Mouse (Mus musculus): Measurements from ENCODE around the gene Ube2o. TPM values are rescaled to one million over a fixed set of nuclear protein-coding genes. Genes with fewer than 3 reads are reported as not detected.
A peak's percentile ranks its signal among the peaks of the same experiment; 100 is the strongest.

The Ube2o gene
- polyA plus RNA-seq, 1 experiment from 2014 or later: 9.7 TPM

- Histone ChIP-seq H3K27ac (no peak overlapping the region), H3K9ac (no peak overlapping the region), H3K4me2 (no peak overlapping the region), H3K27me3 (no peaks in the 10 kb centered on the region), H3K4me3 (no peak overlapping the region), H3K4me1 (peaks cover 12% of the 10 kb centered on the region), H3K9me3 (no peaks in the 10 kb centered on the region), H3K36me3 (no peaks in the 10 kb centered on the region)
- no peak for ATAC-seq (ENCODE audit: insufficient number of reproducible peaks, low FRiP score, low TSS enrichment, low read depth)
- 18% methylated on average over 24 of the region's 24 CpGs for WGBS
Observed at GRCm38 (mm10) chr11:116515330-116516020, 65.8 kb downstream of the Ube2o start.

DNA sequence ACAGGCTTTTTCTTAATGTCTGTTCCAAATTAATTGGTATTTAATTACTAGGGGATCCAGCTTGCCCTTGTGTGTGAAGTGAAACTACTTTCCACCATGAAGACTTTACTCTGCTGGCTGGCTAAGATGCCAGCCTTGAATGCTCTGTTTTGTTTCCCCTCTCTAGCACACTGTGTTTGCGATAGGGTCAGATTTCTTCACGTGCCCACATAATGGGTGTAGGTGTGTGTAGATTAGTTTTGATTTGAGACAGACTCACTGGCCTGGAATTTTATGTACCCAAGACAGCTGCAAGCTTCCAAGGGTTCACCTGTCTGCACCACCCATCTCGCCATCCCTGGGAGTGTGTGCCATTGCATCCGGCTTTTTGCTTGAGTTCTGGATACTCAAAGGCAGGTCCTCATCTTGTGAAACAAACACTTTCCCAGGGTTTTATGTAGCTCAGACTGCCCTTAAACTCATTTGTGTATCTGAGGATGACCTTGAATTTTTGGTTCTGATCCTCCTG, 67.7 kb downstream of the Ube2o start:
- H3K9me3 ChIP-seq: no peaks in the 10 kb centered on the region
- H3K4me3 ChIP-seq: no peak overlapping the region
- H3K27me3 ChIP-seq: no peaks in the 10 kb centered on the region
- no peak overlapping the region for H3K4me2 ChIP-seq
- no peaks in the 10 kb centered on the region for H3K36me3 ChIP-seq
- H3K4me1 ChIP-seq: peaks cover 12% of the 10 kb centered on the region
- H3K9ac ChIP-seq: no peak overlapping the region
- no peak overlapping the region for H3K27ac ChIP-seq
- WGBS: 77% methylated on average over 4 of the region's 4 CpGs
- ATAC-seq (ENCODE audit: insufficient number of reproducible peaks, low FRiP score, low TSS enrichment, low read depth): no peak

- no peak overlapping the region for H3K27ac ChIP-seq
- H3K36me3 ChIP-seq: no peaks in the 10 kb centered on the region
- H3K4me3 ChIP-seq: no peak overlapping the region
- H3K4me2 ChIP-seq: no peak overlapping the region
- H3K27me3 ChIP-seq: no peaks in the 10 kb centered on the region
- H3K9ac ChIP-seq: no peak overlapping the region
- H3K4me1 ChIP-seq: peaks cover 6% of the 10 kb centered on the region
- ATAC-seq (ENCODE audit: insufficient number of reproducible peaks, low FRiP score, low TSS enrichment, low read depth): no peak
- WGBS: 77% methylated on average over 6 of the region's 6 CpGs
- no peaks in the 10 kb centered on the region for H3K9me3 ChIP-seq
Observed at GRCm38 (mm10) chr11:116512987-116513386, 68.3 kb downstream of the Ube2o start.

- no peak overlapping the region for H3K9ac ChIP-seq
- H3K9me3 ChIP-seq: no peaks in the 10 kb centered on the region
Observed at GRCm38 (mm10) chr11:116512154-116512553, 69.1 kb downstream of the Ube2o start.

DNA sequence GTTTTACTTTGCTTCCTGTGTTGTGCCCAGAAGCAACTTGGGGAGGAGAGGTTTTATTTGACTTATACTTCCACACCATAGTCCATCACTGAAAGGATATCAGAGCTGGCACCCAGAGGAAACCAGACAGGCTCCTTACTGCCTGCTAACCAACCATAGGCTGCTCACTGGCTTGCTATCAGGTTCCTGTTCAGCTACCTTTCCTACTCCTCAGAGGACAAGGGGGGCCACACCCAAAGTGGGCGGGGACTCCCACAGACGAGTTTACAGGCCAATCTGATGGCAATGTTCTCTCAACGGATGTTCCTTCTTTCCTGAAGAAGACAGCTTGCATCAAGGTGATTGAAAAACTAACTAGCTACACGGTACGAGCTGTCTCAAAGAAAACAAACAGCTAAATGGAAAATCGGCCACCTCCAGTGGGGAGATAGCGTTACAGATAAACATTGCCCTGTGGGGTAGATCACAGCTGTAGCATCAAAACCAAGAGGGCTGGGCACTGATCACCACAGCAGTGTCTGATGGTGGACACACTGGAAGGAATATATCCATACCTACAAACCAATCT, 69.9 kb downstream of the Ube2o start:
- H3K4me2 ChIP-seq: no peak overlapping the region
- no peak overlapping the region for H3K9ac ChIP-seq
- H3K27me3 ChIP-seq: no peaks in the 10 kb centered on the region
- H3K4me1 ChIP-seq: peaks cover 3% of the 10 kb centered on the region; the same call in 1 of the 2 replicates
- no peak overlapping the region for H3K4me3 ChIP-seq
- no peaks in the 10 kb centered on the region for H3K9me3 ChIP-seq
- no peak for ATAC-seq (ENCODE audit: insufficient number of reproducible peaks, low FRiP score, low TSS enrichment, low read depth)
- no peak overlapping the region for H3K27ac ChIP-seq
- no peaks in the 10 kb centered on the region for H3K36me3 ChIP-seq
- WGBS: 64% methylated on average over 7 of the region's 7 CpGs

More at GRCm38 (mm10) chr11:116512154-116512553, 69.1 kb downstream of the Ube2o start:
- Histone ChIP-seq H3K27ac (no peak overlapping the region), H3K4me1 (peaks cover 3% of the 10 kb centered on the region; the same call in 1 of the 2 replicates), H3K36me3 (no peaks in the 10 kb centered on the region), H3K4me3 (no peak overlapping the region), H3K27me3 (no peaks in the 10 kb centered on the region), H3K4me2 (no peak overlapping the region)
- WGBS: 92% methylated on average over 7 of the region's 7 CpGs
- ATAC-seq (ENCODE audit: insufficient number of reproducible peaks, low FRiP score, low TSS enrichment, low read depth): no peak

DNA sequence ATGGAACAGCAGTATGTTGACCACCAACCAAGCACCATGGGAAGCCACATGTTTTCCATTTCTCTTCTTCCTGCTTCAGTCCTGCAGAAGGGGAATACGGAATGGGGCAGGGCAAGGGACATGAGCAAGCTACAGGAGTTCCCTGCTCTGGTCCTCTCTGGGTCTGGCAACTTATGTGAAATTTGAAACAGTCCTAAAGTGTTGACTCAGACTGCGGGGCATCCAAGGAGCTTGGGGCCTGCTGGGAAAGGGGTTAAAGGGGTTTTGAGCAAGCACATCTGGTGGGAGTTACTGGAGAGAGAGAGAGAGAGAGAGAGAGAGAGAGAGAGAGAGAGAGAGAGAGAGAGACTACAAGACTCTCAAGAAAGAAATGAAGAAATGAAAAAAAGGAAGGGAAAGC, 72.6 kb downstream of the Ube2o start:
- Histone ChIP-seq H3K36me3 (no peaks in the 10 kb centered on the region), H3K9me3 (no peaks in the 10 kb centered on the region), H3K4me1 (no peaks in the 10 kb centered on the region), H3K27me3 (no peaks in the 10 kb centered on the region), H3K4me2 (no peak overlapping the region), H3K9ac (no peak overlapping the region), H3K4me3 (no peak overlapping the region), H3K27ac (peak overlapping the region; percentile 13; the same call in 1 of the 2 replicates)
- ATAC-seq (ENCODE audit: insufficient number of reproducible peaks, low FRiP score, low TSS enrichment, low read depth): no peak
- WGBS: 15% methylated on average over 2 of the region's 2 CpGs

- no peak for ATAC-seq (ENCODE audit: insufficient number of reproducible peaks, low FRiP score, low TSS enrichment, low read depth)
- H3K4me3 ChIP-seq: no peak overlapping the region
- WGBS: 78% methylated on average over 17 of the region's 17 CpGs
- H3K27me3 ChIP-seq: no peaks in the 10 kb centered on the region
- H3K27ac ChIP-seq: no peak overlapping the region
- no peak overlapping the region for H3K4me2 ChIP-seq
- no peaks in the 10 kb centered on the region for H3K36me3 ChIP-seq
- H3K9ac ChIP-seq: no peak overlapping the region
- H3K9me3 ChIP-seq: no peaks in the 10 kb centered on the region
- H3K4me1 ChIP-seq: peaks cover under 1% of the 10 kb centered on the region
Observed at GRCm38 (mm10) chr11:116506151-116506875, 74.9 kb downstream of the Ube2o start.

DNA sequence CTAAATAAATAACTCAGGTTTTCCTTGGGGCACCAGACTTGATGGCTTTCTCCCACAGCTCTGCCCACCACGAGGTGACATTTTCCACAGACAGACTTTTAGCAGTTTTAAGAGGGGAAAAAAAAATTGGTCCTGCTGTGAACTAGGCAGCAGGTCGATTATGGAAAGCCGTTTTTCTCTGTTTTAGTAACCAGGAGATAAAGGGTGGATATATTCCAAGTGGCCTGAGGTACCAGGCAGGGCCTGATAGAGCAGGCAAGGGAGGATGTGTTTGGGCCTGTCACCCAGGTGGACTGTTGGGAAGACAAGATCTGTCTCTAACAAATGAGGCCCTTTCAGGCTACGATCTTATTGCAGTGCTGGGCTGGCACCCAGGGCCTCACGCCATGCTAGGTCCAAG, 75.7 kb downstream of the Ube2o start:
- Histone ChIP-seq H3K4me3 (no peak overlapping the region), H3K9ac (no peak overlapping the region), H3K27ac (no peak overlapping the region), H3K4me2 (no peak overlapping the region), H3K36me3 (no peaks in the 10 kb centered on the region), H3K9me3 (no peaks in the 10 kb centered on the region), H3K4me1 (peaks cover 4% of the 10 kb centered on the region), H3K27me3 (no peaks in the 10 kb centered on the region)
- WGBS: 49% methylated on average over 5 of the region's 5 CpGs
- no peak for ATAC-seq (ENCODE audit: insufficient number of reproducible peaks, low FRiP score, low TSS enrichment, low read depth)

DNA sequence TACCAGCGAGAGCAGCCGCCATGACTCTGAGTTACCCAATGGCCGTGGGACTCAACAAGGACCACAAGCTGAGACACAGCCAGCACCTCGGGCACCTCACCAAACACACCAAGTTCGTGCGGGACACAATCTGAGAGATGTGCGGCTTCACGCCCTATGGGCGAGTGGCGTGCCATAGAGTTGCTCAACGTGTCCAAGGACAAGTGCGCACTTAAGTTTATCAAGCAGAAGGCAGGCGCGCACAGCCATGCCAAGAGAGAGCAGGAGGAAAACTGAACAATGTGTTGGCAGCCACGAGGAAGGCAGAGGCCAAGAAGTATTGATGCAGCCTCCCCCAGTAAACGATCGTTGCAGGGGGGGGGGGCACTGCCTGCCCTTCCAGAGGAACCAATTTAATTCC, 76.7 kb downstream of the Ube2o start:
- WGBS: 86% methylated on average over 17 of the region's 17 CpGs
- peaks cover 4% of the 10 kb centered on the region for H3K4me1 ChIP-seq
- H3K27me3 ChIP-seq: no peaks in the 10 kb centered on the region
- no peak overlapping the region for H3K4me2 ChIP-seq
- ATAC-seq (ENCODE audit: insufficient number of reproducible peaks, low FRiP score, low TSS enrichment, low read depth): no peak
- no peaks in the 10 kb centered on the region for H3K9me3 ChIP-seq
- H3K27ac ChIP-seq: no peak overlapping the region
- H3K36me3 ChIP-seq: no peaks in the 10 kb centered on the region
- H3K4me3 ChIP-seq: no peak overlapping the region
- H3K9ac ChIP-seq: no peak overlapping the region

GRCm38 (mm10) chr11:116501005-116501746, 80.1 kb downstream of the Ube2o start:
- no peaks in the 10 kb centered on the region for H3K27me3 ChIP-seq
- no peak overlapping the region for H3K4me3 ChIP-seq
- ATAC-seq (ENCODE audit: insufficient number of reproducible peaks, low FRiP score, low TSS enrichment, low read depth): no peak; the same call in 1 of the 2 replicates
- no peaks in the 10 kb centered on the region for H3K36me3 ChIP-seq
- H3K9me3 ChIP-seq: no peaks in the 10 kb centered on the region
- H3K4me1 ChIP-seq: peaks cover 8% of the 10 kb centered on the region
- no peak overlapping the region for H3K4me2 ChIP-seq
- WGBS: 17% methylated on average over 7 of the region's 7 CpGs
- no peak overlapping the region for H3K9ac ChIP-seq
- no peak overlapping the region for H3K27ac ChIP-seq

DNA sequence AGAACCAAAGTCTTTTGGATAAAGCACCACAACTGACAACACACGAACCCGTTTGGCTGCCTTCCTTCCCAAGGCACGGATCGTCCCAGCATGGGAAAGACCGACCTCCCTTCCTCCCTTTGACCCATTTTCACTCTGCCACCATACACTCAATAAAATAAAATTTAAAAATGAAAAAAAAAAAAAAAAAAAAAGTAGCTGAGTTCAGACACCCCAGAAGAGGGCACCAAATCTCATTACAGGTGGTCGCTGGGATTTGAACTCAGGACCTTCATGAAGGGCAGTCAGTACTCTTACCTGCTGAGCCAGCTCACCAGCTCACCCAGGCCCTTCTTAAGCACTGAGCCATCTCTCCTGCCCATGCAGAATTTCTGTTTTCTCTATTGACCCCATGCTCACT, 82.2 kb downstream of the Ube2o start:
- no peaks in the 10 kb centered on the region for H3K27me3 ChIP-seq
- WGBS: 53% methylated on average over 6 of the region's 6 CpGs
- H3K4me1 ChIP-seq: peaks cover 12% of the 10 kb centered on the region
- H3K4me2 ChIP-seq: peak overlapping the region; percentile 48
- peak overlapping the region; percentile 31 for H3K4me3 ChIP-seq
- ATAC-seq (ENCODE audit: insufficient number of reproducible peaks, low FRiP score, low TSS enrichment, low read depth): no peak
- no peaks in the 10 kb centered on the region for H3K36me3 ChIP-seq
- H3K9ac ChIP-seq: no peak overlapping the region
- H3K27ac ChIP-seq: no peak overlapping the region
- H3K9me3 ChIP-seq: no peaks in the 10 kb centered on the region
